Mouse (Mus musculus) erythroblast, adult 5-6 weeks (primary cell): ENCODE data around the gene Rarres1. TPM values are rescaled to one million over a fixed set of nuclear protein-coding genes. Genes with fewer than 3 reads are reported as not detected.

Experiments
- ATAC-seq: replicated peaks from 2 replicates; pipeline ENCODE4 v1.8.0; 2016; ENCODE audit warnings: moderate number of reproducible peaks, mild to moderate bottlenecking, moderate TSS enrichment, inconsistent platforms; ENCODE audit not compliant: poor library complexity, low FRiP score, severe bottlenecking
- total RNA-seq, 2 experiments: library from RNA; stranded (forward) in 1 of 2; stranded (reverse) in 1 of 2; fragments of 150-400 nt in 1 of 2; fragments of 200-764, 138-1000 nt in 1 of 2; gene quantifications; 2 replicates each; pipeline versions ENCODE4 v1.2.3 to v1.2.4; 2015 to 2017; ENCODE audit warnings: low replicate concordance in 2 of 2

Gene Rarres1
- total RNA-seq (2015; ENCODE audit: low replicate concordance): not detected in 2 replicates
- not detected in 2 replicates for total RNA-seq (2017; ENCODE audit: low replicate concordance)

- no peak for ATAC-seq
Measured at GRCm38 (mm10) chr3:67515274-67515801, at the start of gene Rarres1. TSS of gene Rarres1 (minus strand) at chr3:67515523.

- peak; percentile 70 for ATAC-seq
Measured at GRCm38 (mm10) chr3:67564731-67565357, 49.5 kb upstream of the Rarres1 start.

- ATAC-seq: no peak
Measured at GRCm38 (mm10) chr3:67557718-67558354, 42.5 kb upstream of the Rarres1 start.

GRCm38 (mm10) chr3:67557200-67557651 lies 41.9 kb upstream of the Rarres1 start:
- ATAC-seq: no peak

DNA sequence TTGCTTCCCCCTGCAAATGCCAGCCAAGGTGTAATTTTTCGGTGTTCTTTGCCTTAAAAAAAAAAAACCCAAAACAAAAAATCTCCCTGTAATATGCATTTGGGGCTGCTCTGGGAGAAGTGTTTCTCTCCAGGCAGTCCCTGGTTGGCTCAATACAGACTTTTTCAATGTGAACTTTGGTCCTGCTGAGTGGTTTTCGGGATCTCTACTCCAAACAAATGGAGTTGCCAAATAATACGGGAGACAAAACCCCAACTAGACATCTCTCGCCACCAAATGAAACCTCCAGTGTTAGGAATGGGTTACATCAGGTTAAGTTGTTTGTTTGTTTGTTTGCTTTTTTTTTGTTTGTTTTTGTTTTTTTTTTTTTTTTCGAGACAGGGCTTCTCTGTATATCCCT lies 39.9 kb upstream of the Rarres1 start:
- no peak for ATAC-seq

- no peak for ATAC-seq
Measured at GRCm38 (mm10) chr3:67553927-67554448, 38.7 kb upstream of the Rarres1 start.

- ATAC-seq: no peak
Measured at GRCm38 (mm10) chr3:67553281-67553680, 38.0 kb upstream of the Rarres1 start.

DNA sequence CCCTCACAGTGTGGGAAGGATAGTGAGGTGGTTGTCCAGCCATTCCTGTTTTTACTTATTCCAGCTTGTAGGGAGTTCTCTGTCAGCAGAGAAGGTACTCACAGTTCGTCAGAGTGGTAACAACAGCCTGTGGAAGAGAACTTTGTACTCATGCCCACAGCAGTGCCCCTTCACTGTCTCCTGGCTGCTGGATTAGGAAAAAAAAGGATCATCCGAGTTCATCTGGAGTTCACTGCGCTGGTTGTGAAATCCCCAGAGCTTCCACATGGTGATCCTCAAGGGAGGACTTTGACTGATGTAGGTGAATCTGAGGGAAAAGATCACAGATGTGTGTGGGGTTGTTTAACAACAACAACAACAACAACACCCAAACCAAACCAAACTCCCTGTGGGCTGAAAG lies 35.9 kb upstream of the Rarres1 start:
- no peak for ATAC-seq

- no peak for ATAC-seq
Measured at GRCm38 (mm10) chr3:67543630-67544029, 28.3 kb upstream of the Rarres1 start.

DNA sequence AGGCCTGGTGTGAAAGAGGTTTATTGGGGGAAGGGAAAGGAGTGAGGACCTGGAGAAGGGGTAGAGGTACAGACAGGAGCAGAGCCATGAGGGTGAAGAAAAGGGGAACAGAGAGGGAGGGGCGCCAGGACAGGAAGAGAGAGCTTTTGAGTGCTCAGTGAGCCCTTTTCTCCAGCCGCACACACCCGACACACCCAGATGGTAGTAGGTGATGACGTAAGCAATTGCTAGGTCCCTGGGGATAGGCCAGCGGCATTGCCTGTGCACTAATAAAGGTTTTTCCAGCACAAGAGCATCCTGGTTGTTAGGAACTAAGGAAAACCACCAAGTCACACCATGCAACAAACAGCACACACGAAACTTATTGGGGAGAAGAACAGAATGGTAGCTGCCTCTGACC lies 9.4 kb upstream of the Rarres1 start:
- no peak for ATAC-seq

DNA sequence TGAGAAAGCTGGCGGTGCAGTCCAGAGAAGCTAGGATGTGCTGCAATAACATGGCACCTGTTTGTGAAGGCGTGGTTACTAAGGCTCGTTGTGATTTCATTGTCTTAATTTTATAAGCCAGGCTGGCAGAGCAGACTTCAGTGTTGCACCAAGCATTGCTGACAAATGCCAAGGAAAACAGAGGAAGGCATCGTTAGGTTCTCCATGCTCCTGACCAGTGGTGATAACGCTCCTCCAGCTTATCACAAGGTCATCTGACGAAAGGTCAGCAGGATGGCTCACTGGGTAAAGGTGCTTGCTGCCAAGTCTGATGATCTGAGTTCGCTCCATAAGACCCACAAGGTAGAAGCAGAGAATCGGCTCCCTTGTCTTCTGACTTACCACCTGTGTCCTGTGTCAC lies 7.4 kb upstream of the Rarres1 start:
- ATAC-seq: no peak

- ATAC-seq: no peak
Measured at GRCm38 (mm10) chr3:67520568-67521143, 5.3 kb upstream of the Rarres1 start.

DNA sequence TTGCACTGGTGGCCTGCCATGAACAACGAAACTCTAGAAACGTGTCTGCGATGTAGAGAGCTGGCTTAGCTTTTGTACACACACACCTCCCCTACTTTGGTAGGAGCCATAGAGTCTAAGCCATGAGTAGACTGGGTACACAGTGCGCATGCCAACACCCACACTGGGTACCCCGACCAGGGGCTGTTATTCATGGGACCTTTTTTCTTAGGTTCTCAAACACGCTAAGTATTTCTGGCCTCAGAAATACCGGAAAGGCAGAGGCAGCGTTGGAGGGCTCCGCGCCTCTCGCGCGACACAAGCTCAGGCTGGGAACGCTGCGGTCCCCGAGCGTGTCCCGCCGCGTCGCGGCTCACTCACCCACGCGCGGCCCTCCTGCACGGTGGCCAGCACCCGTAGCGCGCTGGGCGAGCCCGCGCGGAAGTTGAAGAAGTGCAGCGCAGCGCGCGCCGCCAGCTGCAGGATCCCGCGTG lies 486 bp downstream of the Rarres1 start:
- ATAC-seq: no peak

GRCm38 (mm10) chr3:67512807-67513206 lies 2.5 kb downstream of the Rarres1 start:
- peak; percentile 85 for ATAC-seq

DNA sequence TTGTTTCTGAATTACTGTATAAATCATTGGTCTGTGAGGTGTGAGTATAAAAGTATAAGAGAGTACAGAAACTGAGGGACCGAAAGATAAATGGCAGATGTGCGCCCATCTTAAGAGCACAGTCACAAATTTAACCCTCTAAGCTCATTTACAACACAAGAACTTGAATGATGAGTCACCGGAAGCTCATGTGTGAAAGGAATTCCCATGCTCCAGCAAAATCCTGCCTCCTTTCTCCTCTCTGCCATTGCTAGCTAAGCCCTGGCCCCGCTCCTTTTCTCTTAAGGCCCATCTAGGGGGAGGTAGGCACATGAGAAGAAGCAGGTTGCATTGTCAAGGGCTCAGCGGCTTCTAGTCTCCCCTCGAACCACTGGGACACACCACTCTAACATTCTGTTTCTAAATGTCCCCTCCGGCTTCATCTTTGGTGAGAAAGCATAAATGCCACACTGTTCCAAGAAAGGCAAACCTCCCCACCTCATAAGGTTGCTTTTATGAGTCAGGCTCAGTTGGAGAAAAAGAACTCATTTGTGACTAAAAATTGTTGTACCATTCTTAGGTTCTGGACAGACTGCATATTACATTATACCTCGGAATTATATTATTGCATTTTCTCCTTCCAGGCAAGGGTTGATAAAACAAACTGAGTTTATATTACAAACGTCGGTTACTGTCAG lies 7.0 kb downstream of the Rarres1 start:
- ATAC-seq: no peak

GRCm38 (mm10) chr3:67505286-67505685 lies 10.0 kb downstream of the Rarres1 start:
- ATAC-seq: no peak

- no peak for ATAC-seq
Measured at GRCm38 (mm10) chr3:67503878-67504277, 11.4 kb downstream of the Rarres1 start.

GRCm38 (mm10) chr3:67499406-67499791 lies 15.9 kb downstream of the Rarres1 start:
- no peak for ATAC-seq

GRCm38 (mm10) chr3:67498773-67499405 lies 16.4 kb downstream of the Rarres1 start:
- ATAC-seq: no peak

- no peak for ATAC-seq
Measured at GRCm38 (mm10) chr3:67497998-67498397, 17.3 kb downstream of the Rarres1 start.
